Mouse (Mus musculus) megakaryocyte-erythroid progenitor cell, adult 5 weeks (primary cell): ENCODE measurements around the gene Slc17a2. TPM values are rescaled to one million over a fixed set of nuclear protein-coding genes. Genes with fewer than 3 reads are reported as not detected.

Experiments
- polyA plus RNA-seq: library from polyadenylated mRNA; stranded (reverse); fragments of >175 nt; gene quantifications from 2 replicates; pipeline ENCODE4 v1.2.3, GENCODE M21; 2012

Gene Slc17a2
- not detected in 2 replicates for polyA plus RNA-seq

DNA sequence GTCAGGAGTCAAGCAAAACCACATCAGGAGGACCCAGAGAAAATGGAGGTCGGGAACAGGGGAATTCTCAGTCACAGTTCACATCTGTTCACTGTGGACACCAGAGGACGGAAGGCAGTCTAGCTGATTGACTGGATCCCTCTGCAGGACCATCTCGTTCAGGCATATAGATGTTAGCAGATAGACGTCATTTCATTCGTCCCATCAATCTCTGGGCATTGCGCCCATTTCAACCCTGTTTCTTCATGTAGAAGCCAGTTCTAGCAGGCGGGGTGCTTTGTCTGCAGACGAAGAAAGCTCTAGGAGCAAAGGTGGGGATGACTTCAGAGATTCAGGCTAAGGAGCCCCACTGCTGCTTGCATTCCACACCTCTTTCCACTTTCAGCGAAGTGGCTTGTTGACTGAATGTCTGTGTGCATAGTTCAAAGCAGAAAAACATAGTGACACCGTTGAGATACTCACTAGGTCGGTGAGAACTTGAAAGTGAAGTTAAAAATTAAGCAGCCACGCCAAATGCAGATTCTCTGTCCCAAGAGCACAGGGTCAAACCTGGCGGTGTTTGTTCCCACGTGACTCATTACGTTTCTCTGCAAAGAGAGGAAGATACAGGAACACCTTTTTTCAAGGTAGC, at the start of gene Slc17a2:
TSS of gene Slc17a2 (plus strand) at position 572 of the 631 bp plus-strand sequence.

DNA sequence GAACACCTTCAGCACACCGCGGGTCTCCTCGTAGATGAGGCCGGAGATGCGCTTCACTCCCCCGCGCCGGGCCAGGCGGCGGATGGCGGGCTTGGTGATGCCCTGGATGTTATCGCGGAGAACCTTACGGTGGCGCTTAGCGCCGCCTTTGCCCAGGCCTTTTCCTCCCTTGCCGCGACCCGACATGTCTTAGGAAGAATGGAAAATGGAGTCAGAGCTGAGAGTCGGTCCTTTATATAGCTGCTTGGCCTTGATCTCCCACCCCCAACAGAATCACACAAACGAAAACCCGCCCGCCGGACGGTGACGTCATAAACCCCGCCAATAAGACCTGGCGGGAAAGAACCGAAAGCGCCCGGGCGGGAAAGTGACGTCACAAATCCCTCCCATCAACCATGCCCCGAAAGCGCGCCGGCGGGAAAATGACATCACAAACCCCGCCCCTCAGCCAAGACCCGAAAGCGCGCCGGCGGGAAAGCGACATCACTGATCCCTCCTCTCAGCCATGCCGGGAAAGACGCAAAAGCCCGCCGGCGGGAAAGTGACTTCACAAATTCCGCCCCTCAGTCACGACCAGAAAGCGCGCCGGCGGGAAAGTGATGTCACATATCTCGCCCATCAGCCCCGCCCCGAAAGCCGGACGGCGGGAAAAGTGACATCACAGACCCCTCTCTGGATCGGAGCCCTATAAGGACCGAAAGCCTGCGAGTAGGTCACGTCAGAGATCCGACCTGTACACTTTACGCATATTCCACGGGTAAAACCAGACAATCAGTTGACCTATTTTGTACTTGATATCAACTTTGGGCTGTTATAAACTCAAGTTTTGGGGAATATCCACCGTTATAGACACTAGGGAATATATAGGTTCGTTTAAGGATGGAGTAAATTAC, 45.6 kb upstream of the Slc17a2 start, which contains the start of gene Hist1h4a:
TSS of gene Hist1h4a (minus strand) at position 259 of the 893 bp plus-strand sequence.

DNA sequence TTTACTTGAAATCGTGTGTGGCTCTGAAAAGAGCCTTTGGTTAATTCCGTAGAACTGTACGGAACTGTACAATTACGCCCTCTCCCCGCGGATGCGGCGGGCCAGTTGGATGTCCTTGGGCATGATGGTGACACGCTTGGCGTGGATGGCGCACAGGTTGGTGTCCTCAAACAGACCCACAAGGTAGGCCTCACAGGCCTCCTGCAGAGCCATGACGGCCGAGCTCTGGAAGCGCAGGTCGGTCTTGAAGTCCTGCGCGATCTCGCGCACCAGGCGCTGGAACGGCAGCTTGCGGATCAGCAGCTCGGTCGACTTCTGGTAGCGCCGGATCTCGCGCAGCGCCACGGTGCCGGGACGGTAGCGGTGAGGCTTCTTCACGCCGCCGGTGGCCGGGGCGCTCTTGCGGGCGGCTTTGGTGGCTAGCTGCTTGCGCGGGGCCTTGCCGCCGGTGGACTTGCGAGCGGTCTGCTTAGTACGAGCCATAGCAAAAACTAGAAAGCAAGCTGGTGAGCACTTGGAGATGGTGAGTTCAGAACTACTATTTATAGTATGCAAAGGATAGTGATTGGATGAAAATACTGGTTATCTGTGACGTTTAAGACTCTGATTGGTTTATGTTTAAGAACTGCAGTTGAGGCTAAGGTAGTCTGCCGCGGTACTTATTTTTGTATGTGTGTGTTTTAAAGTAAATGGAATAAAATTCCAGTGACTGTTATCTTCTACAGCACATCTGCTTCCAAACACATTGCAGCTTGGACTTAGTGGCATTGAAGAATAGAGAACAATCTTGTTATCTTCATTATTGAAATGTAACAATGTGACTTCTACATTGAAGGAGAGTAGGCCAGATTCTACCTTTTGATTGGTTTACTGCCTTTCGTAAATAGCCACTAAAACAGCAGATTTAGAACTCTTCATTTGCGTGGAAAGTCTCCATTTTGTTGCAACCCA, 44.6 kb upstream of the Slc17a2 start, which contains the start of gene Hist1h3a:
TSS of gene Hist1h3a (minus strand) at position 516 of the 951 bp plus-strand sequence.

DNA sequence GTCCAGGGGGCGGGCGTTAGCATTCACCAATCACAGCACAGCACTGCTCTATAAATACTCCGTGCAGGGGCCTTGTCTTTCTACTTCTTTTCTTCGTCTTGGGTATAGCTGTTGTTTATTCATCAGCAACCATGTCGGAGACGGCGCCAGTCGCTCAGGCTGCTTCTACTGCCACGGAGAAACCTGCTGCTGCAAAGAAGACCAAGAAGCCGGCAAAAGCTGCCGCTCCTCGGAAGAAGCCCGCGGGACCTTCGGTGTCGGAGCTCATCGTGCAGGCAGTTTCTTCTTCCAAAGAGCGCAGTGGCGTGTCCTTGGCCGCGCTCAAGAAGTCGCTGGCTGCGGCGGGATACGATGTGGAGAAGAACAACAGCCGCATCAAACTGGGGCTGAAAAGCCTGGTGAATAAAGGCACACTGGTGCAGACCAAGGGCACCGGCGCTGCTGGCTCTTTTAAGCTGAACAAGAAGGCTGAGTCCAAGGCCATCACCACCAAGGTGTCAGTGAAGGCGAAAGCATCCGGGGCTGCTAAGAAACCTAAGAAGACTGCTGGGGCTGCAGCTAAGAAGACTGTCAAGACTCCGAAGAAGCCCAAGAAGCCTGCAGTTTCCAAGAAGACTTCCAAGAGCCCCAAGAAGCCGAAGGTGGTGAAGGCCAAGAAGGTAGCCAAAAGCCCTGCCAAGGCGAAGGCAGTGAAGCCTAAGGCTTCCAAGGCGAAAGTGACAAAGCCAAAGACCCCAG, 43.0 kb upstream of the Slc17a2 start, which contains the start of gene Hist1h1a:
TSS of gene Hist1h1a (plus strand) at position 81 of the 738 bp plus-strand sequence.

GRCm38 (mm10) chr13:23769613-23770012, 37.2 kb upstream of the Slc17a2 start, which contains the start of gene Trim38:
TSS of gene Trim38 (plus strand) at chr13:23769913.

GRCm38 (mm10) chr13:23839308-23839707, 32.5 kb downstream of the Slc17a2 start, which contains the start of gene Slc17a3:
TSS of gene Slc17a3 (plus strand) at chr13:23839434.

DNA sequence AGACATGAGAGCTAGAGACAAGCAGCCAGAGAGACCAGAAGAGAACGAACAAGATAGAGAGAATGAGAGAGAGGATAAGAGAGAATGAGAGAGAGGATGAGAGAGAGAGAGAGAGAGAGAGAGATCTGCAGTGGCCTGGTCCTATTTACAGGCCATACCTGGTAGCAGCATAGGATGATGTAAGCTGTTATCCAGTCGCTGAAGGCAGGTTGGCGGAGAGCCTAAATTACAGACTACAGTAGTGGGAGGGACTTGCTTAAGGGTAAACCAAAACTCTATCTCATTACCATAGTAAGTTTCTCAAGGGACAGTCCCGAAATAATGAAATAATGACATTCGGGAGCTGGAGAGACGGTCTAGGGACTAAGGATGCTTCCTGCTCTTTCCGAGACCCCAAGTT, 60.6 kb downstream of the Slc17a2 start, which contains the start of gene Slc17a1:
TSS of gene Slc17a1 (plus strand) at position 346 of the 400 bp plus-strand sequence.

Other genes with a start within 250 kb of the Slc17a2 start
- gene Hist1h3e, start 244.6 kb upstream of the Slc17a2 start, polyA plus RNA-seq: 18.9 and 21.1 TPM in 2 replicates
- gene Hist1h2ae, start 235.8 kb upstream of the Slc17a2 start, polyA plus RNA-seq: 16.2 and 16.7 TPM in 2 replicates
- gene Hist1h2bg, start 235.6 kb upstream of the Slc17a2 start, polyA plus RNA-seq: 46.4 and 66.4 TPM in 2 replicates
- gene Hist1h2bf, start 232.8 kb upstream of the Slc17a2 start, polyA plus RNA-seq: 3.1 and 11.2 TPM in 2 replicates
- 5.5 and 5.7 TPM in 2 replicates for gene Hist1h2ad, start 232.6 kb upstream of the Slc17a2 start, polyA plus RNA-seq
- gene Hist1h3d, start 231.2 kb upstream of the Slc17a2 start, polyA plus RNA-seq: 6.4 and 7.1 TPM in 2 replicates
- gene Hist1h4d, start 225.4 kb upstream of the Slc17a2 start, polyA plus RNA-seq: 9.9 and 17.2 TPM in 2 replicates
- 0.79 and 1.1 TPM in 2 replicates for gene Hist1h2be, start 185.9 kb upstream of the Slc17a2 start, polyA plus RNA-seq
- 9.0 and 14.7 TPM in 2 replicates for gene Hist1h1e, start 184.4 kb upstream of the Slc17a2 start, polyA plus RNA-seq
- gene Hist1h2ac, start 123.0 kb upstream of the Slc17a2 start, polyA plus RNA-seq: 7.2 TPM in 2 replicates
- gene Hist1h2bc, start 122.8 kb upstream of the Slc17a2 start, polyA plus RNA-seq: 66.3 and 70.6 TPM in 2 replicates
- 0.27 TPM in 1 of 2 replicates, not detected in the other for gene Hist1h1t, start 111.2 kb upstream of the Slc17a2 start, polyA plus RNA-seq
- 4.5 and 10.6 TPM in 2 replicates for gene Hist1h4c, start 108.5 kb upstream of the Slc17a2 start, polyA plus RNA-seq
- 8.0 and 15.2 TPM in 2 replicates for gene Hfe, start 96.1 kb upstream of the Slc17a2 start, polyA plus RNA-seq
- gene Hist1h1c, start 68.2 kb upstream of the Slc17a2 start, polyA plus RNA-seq: 100 and 116 TPM in 2 replicates
- 20.1 and 23.0 TPM in 2 replicates for gene Hist1h3c, start 61.4 kb upstream of the Slc17a2 start, polyA plus RNA-seq
- gene Hist1h2bb, start 60.3 kb upstream of the Slc17a2 start, polyA plus RNA-seq: 11.2 and 22.3 TPM in 2 replicates
- gene Hist1h2ab, start 55.9 kb upstream of the Slc17a2 start, polyA plus RNA-seq: 17.6 and 35.4 TPM in 2 replicates
- 9.2 and 14.4 TPM in 2 replicates for gene Hist1h3b, start 54.7 kb upstream of the Slc17a2 start, polyA plus RNA-seq
- 13.8 and 16.1 TPM in 2 replicates for gene Hist1h4b, start 50.0 kb upstream of the Slc17a2 start, polyA plus RNA-seq
- gene Hist1h4a, start 45.8 kb upstream of the Slc17a2 start, polyA plus RNA-seq: 16.8 and 23.1 TPM in 2 replicates
- gene Hist1h3a, start 44.6 kb upstream of the Slc17a2 start, polyA plus RNA-seq: 21.7 and 27.6 TPM in 2 replicates
- 1.2 and 3.7 TPM in 2 replicates for gene Hist1h1a, start 43.3 kb upstream of the Slc17a2 start, polyA plus RNA-seq
- 0.08 TPM in 1 of 2 replicates, not detected in the other for gene Trim38, start 37.1 kb upstream of the Slc17a2 start, polyA plus RNA-seq
- gene Slc17a3, start 32.4 kb downstream of the Slc17a2 start, polyA plus RNA-seq: not detected in 2 replicates
- gene Slc17a1, start 60.8 kb downstream of the Slc17a2 start, polyA plus RNA-seq: not detected in 2 replicates
- gene Slc17a4, start 108.0 kb downstream of the Slc17a2 start, polyA plus RNA-seq: 0.01 TPM in 1 of 2 replicates, not detected in the other
- not detected in 2 replicates for gene Hist1h2ba, start 127.2 kb downstream of the Slc17a2 start, polyA plus RNA-seq
- not detected in 2 replicates for gene Hist1h2aa, start 127.5 kb downstream of the Slc17a2 start, polyA plus RNA-seq
- not detected in 2 replicates for gene Scgn, start 184.2 kb downstream of the Slc17a2 start, polyA plus RNA-seq